Mouse (Mus musculus): ENCODE results near the gene Tbcd. TPM values are rescaled to one million over a fixed set of nuclear protein-coding genes. Genes with fewer than 3 reads are reported as not detected.

Gene Tbcd
- polyA plus RNA-seq, 1 experiment from 2014 or later, result 57.9 TPM

DNA sequence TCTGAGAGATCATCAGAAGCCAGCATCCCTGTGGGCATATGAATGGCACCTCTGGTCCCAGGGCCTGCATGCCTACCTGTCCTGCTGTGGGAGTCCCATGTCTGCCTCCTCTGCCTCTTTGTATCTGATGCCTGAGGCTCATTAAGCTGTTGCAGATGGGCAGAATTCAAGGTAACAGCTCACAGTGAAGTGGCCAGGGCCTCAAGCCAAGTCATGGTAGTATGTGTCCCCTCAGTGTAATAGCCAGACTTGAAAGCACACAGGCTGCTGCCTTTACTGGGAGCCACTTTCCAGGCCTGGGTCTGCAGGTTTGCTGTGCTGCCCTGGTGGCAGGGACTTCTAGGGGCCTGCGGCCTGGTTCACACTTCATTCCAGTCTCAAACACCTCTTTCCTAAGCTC, 165.6 kb downstream of the Tbcd start:
- H3K9ac ChIP-seq (replicated peaks), result no peak overlapping the region
- H3K9me3 ChIP-seq, result no peaks in the 10 kb centered on the region
- ATAC-seq (ENCODE audit: low FRiP score, low read depth), result no peak
- no peak overlapping the region for H3K4me3 ChIP-seq
- no peak overlapping the region for H3K4me2 ChIP-seq (replicated peaks)
- WGBS, result 100% methylated on average over 1 of the region's 1 CpGs
- peaks cover 73% of the 10 kb centered on the region for H3K36me3 ChIP-seq
- no peak overlapping the region for H3K27ac ChIP-seq (replicated peaks)
- H3K4me1 ChIP-seq, result no peaks in the 10 kb centered on the region
- no peaks in the 10 kb centered on the region for H3K27me3 ChIP-seq

DNA sequence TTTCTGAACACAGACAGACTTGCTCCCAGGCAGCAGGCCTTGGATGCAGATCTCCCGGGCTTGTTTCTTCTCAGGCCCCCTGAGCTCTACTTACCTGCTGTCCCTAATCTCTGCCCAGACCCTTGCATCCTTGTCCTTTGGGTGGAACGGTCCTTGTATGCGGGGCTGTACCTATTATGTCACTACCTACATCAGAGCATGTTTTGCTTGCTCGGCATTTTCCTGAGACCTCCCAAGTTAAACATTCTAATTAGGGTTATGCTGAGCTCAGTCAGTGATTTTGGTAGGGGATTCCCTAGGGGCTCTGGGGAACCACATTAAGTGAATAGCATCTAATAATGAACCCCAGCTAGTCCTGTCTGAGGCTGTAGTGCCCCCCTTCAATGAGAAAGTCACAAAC, 173.3 kb downstream of the Tbcd start:
- no peak for ATAC-seq (ENCODE audit: low FRiP score, low read depth)
- H3K36me3 ChIP-seq, result peaks cover 36% of the 10 kb centered on the region
- WGBS, result 93% methylated on average over 4 of the region's 4 CpGs

GRCm38 (mm10) chr11:121627521-121627920, 175.8 kb downstream of the Tbcd start:
- 83% methylated on average over 5 of the region's 5 CpGs for WGBS

More for the DNA sequence above, 173.3 kb downstream of the Tbcd start:
- Histone ChIP-seq H3K4me1 (no peaks in the 10 kb centered on the region), H3K4me3 (no peak overlapping the region), H3K9me3 (no peaks in the 10 kb centered on the region), H3K4me2 (replicated peaks) (no peak overlapping the region), H3K27ac (replicated peaks) (no peak overlapping the region), H3K27me3 (no peaks in the 10 kb centered on the region), H3K9ac (replicated peaks) (no peak overlapping the region)

GRCm38 (mm10) chr11:121629529-121629928, 177.8 kb downstream of the Tbcd start:
- H3K4me1 ChIP-seq, result no peaks in the 10 kb centered on the region
- H3K27ac ChIP-seq (replicated peaks), result no peak overlapping the region
- no peaks in the 10 kb centered on the region for H3K27me3 ChIP-seq
- H3K4me2 ChIP-seq (replicated peaks), result no peak overlapping the region
- 95% methylated on average over 6 of the region's 6 CpGs for WGBS
- H3K4me3 ChIP-seq, result no peak overlapping the region
- no peak overlapping the region for H3K9ac ChIP-seq (replicated peaks)
- no peaks in the 10 kb centered on the region for H3K9me3 ChIP-seq
- no peak for ATAC-seq (ENCODE audit: low FRiP score, low read depth)
- peaks cover 5% of the 10 kb centered on the region; the same call in 1 of the 2 replicates for H3K36me3 ChIP-seq

More at GRCm38 (mm10) chr11:121627521-121627920, 175.8 kb downstream of the Tbcd start:
- Histone ChIP-seq H3K9me3 (no peaks in the 10 kb centered on the region), H3K4me3 (no peak overlapping the region), H3K9ac (replicated peaks) (no peak overlapping the region), H3K27me3 (no peaks in the 10 kb centered on the region), H3K27ac (replicated peaks) (no peak overlapping the region), H3K4me1 (no peaks in the 10 kb centered on the region), H3K4me2 (replicated peaks) (no peak overlapping the region), H3K36me3 (peaks cover 12% of the 10 kb centered on the region)
- ATAC-seq (ENCODE audit: low FRiP score, low read depth), result no peak

DNA sequence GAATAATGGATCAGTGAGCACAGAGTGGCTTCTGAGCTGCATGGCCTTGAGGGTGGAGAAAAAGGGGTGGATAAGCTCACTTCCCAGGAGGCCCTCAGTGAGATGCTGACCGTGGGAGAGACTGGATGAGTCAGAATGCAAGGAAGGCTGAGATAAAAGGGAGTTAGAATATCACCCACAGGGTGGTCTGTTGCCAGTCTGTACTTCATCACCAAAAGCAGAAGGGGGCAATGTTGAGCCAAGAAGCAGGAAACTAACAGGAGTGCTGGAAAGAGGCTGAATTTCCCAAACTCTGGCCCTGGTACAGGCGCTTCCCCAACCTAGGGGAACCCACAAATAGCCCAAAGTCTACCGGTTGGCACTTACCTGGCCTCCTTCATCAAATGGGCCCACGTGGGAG, 178.7 kb downstream of the Tbcd start:
- 80% methylated on average over 4 of the region's 4 CpGs for WGBS
- ATAC-seq (ENCODE audit: low FRiP score, low read depth), result no peak
- H3K27me3 ChIP-seq, result no peaks in the 10 kb centered on the region
- no peaks in the 10 kb centered on the region for H3K4me1 ChIP-seq
- no peaks in the 10 kb centered on the region for H3K9me3 ChIP-seq
- no peak overlapping the region for H3K4me2 ChIP-seq (replicated peaks)
- H3K36me3 ChIP-seq, result 0 out of 2 replicates have a peak, but pooled peaks cover 5% of the 10 kb centered on the region
- H3K27ac ChIP-seq (replicated peaks), result no peak overlapping the region
- H3K4me3 ChIP-seq, result no peak overlapping the region
- no peak overlapping the region for H3K9ac ChIP-seq (replicated peaks)

- H3K4me2 ChIP-seq (replicated peaks), result no peak overlapping the region
- H3K9ac ChIP-seq (replicated peaks), result no peak overlapping the region
- H3K9me3 ChIP-seq, result no peaks in the 10 kb centered on the region
- no peaks in the 10 kb centered on the region for H3K4me1 ChIP-seq
- H3K36me3 ChIP-seq, result peaks cover 5% of the 10 kb centered on the region; the same call in 1 of the 2 replicates
- 93% methylated on average over 7 of the region's 7 CpGs for WGBS
- no peak overlapping the region for H3K4me3 ChIP-seq
- H3K27ac ChIP-seq (replicated peaks), result no peak overlapping the region
- no peak for ATAC-seq (ENCODE audit: low FRiP score, low read depth)
- H3K27me3 ChIP-seq, result no peaks in the 10 kb centered on the region
These were observed 179.7 kb downstream of the Tbcd start for GRCm38 (mm10) chr11:121631410-121631809.

GRCm38 (mm10) chr11:121636646-121637045, 184.9 kb downstream of the Tbcd start:
- no peak overlapping the region for H3K9ac ChIP-seq (replicated peaks)
- WGBS, result 95% methylated on average over 10 of the region's 10 CpGs
- no peak for ATAC-seq (ENCODE audit: low FRiP score, low read depth)
- H3K4me3 ChIP-seq, result no peak overlapping the region
- no peak overlapping the region for H3K27ac ChIP-seq (replicated peaks)
- no peaks in the 10 kb centered on the region for H3K9me3 ChIP-seq
- H3K4me1 ChIP-seq, result no peaks in the 10 kb centered on the region
- H3K27me3 ChIP-seq, result no peaks in the 10 kb centered on the region
- H3K4me2 ChIP-seq (replicated peaks), result no peak overlapping the region
- peaks cover 23% of the 10 kb centered on the region for H3K36me3 ChIP-seq

DNA sequence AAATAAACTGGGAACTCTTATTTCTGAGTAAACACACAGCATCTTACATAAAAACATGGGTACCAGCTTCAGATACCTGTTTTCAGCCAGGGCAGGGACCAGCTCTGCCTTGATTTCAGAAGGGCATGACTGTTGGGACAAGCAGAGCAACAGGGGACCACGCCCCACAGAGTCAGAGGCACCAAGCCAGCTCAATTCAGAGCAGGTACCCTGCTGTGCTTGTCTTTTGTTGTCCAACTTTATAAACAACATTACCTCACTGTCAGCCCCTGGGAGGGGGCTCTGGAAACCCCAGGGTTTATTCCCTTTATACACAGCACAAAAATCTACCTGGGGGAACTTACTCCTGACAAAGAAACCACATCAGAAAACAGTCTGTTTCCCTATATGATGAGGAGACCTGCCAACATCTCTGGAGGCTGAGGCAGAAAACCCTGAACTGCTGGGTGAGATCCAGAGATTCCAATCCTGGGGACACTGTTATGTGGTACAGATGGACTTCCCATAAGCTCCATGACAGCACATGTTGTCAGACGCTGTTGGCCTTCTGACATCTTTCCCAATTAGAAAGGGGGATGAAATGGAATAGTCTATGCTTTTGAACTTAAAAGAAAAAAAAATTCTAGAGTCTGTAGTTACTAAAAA, 189.9 kb downstream of the Tbcd start:
- Histone ChIP-seq H3K9ac (replicated peaks) (no peak overlapping the region), H3K4me2 (replicated peaks) (no peak overlapping the region), H3K27me3 (no peaks in the 10 kb centered on the region), H3K9me3 (no peaks in the 10 kb centered on the region), H3K27ac (replicated peaks) (no peak overlapping the region), H3K36me3 (peaks cover 27% of the 10 kb centered on the region), H3K4me1 (no peaks in the 10 kb centered on the region), H3K4me3 (no peak overlapping the region)
- no peak for ATAC-seq (ENCODE audit: low FRiP score, low read depth)
- WGBS, result 61% methylated on average over 2 of the region's 2 CpGs

DNA sequence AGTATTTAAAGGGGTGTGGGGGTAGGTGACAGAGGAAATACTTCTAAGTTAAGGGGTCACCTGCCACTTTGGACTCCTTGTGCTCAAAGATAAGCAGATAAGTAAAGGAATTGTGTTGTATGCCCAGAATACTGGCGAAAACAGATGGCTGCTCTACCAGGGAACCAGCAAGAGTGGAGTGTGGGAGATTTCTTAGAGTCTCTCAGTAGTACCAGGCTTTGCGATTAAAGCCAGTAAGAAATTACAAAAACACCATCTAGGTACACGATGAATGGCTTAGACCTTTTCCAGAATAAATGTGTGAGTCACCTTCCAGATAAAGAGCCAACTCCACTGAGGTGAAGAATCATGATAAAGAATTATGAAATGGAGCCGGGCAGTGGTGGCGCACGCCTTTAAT, 193.6 kb downstream of the Tbcd start:
- H3K4me3 ChIP-seq, result no peak overlapping the region
- no peak overlapping the region for H3K4me2 ChIP-seq (replicated peaks)
- no peak overlapping the region for H3K27ac ChIP-seq (replicated peaks)
- no peaks in the 10 kb centered on the region for H3K4me1 ChIP-seq
- H3K9me3 ChIP-seq, result no peaks in the 10 kb centered on the region
- no peak overlapping the region for H3K9ac ChIP-seq (replicated peaks)
- peaks cover 3% of the 10 kb centered on the region; the same call in 1 of the 2 replicates for H3K36me3 ChIP-seq
- 94% methylated on average over 6 of the region's 6 CpGs for WGBS
- ATAC-seq (ENCODE audit: low FRiP score, low read depth), result no peak
- H3K27me3 ChIP-seq, result no peaks in the 10 kb centered on the region

DNA sequence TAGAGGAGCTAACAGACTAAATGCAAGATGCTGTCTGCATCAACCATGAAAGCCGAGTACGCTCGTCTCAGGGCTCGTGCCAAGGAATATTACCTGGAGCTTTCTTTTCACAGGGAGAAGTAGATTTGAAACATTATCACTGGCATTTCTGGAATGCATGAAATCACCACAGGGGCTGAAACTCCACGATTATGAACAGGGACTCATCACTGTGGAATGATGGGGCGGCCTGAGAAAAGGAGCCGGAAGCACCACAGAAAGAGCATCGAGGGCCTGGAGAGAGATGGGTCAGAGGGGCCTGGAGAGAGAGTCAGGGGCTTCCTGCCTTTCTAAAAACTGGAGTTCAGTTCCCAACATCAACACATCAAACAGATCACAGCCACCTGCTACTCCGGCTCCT, 195.6 kb downstream of the Tbcd start:
- no peaks in the 10 kb centered on the region for H3K9me3 ChIP-seq
- H3K4me2 ChIP-seq (replicated peaks), result no peak overlapping the region
- no peak overlapping the region for H3K9ac ChIP-seq (replicated peaks)
- H3K27me3 ChIP-seq, result no peaks in the 10 kb centered on the region
- H3K4me3 ChIP-seq, result no peak overlapping the region
- peaks cover 3% of the 10 kb centered on the region; the same call in 1 of the 2 replicates for H3K36me3 ChIP-seq
- no peaks in the 10 kb centered on the region for H3K4me1 ChIP-seq
- ATAC-seq (ENCODE audit: low FRiP score, low read depth), result no peak
- no peak overlapping the region for H3K27ac ChIP-seq (replicated peaks)
- WGBS, result 77% methylated on average over 9 of the region's 9 CpGs

- Histone ChIP-seq H3K27ac (replicated peaks) (no peak overlapping the region), H3K27me3 (no peaks in the 10 kb centered on the region), H3K4me3 (no peak overlapping the region), H3K4me1 (no peaks in the 10 kb centered on the region), H3K36me3 (peaks cover 3% of the 10 kb centered on the region; the same call in 1 of the 2 replicates), H3K9me3 (no peaks in the 10 kb centered on the region), H3K9ac (replicated peaks) (no peak overlapping the region), H3K4me2 (replicated peaks) (no peak overlapping the region)
- WGBS, result 96% methylated on average over 5 of the region's 5 CpGs
- ATAC-seq (ENCODE audit: low FRiP score, low read depth), result no peak
These were observed 196.4 kb downstream of the Tbcd start for GRCm38 (mm10) chr11:121648166-121648565.

DNA sequence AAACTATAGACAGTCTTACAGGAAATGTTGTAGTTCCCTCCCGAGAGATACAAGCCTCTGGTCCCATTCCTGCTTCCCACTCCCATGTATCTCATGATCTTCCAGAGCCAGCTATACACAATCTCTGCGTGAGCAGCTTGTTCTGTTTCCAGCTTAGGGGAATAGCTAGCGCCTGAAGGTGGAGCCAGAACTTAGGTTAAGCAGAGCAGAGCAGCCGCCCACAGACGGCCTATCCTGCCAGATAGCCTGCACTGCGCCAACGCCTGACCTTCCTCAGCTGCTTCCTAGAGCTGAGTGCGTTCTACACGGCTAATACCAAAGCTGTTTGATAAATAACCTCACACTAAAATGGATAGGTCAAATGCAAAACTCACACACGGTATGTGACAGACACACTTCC, 198.2 kb downstream of the Tbcd start:
- H3K27me3 ChIP-seq, result no peaks in the 10 kb centered on the region
- 82% methylated on average over 10 of the region's 10 CpGs for WGBS
- H3K9ac ChIP-seq (replicated peaks), result no peak overlapping the region
- no peak overlapping the region for H3K4me2 ChIP-seq (replicated peaks)
- no peak overlapping the region for H3K4me3 ChIP-seq
- no peak overlapping the region for H3K27ac ChIP-seq (replicated peaks)
- no peaks in the 10 kb centered on the region for H3K9me3 ChIP-seq
- ATAC-seq (ENCODE audit: low FRiP score, low read depth), result no peak
- no peaks in the 10 kb centered on the region for H3K4me1 ChIP-seq
- no peaks in the 10 kb centered on the region for H3K36me3 ChIP-seq

DNA sequence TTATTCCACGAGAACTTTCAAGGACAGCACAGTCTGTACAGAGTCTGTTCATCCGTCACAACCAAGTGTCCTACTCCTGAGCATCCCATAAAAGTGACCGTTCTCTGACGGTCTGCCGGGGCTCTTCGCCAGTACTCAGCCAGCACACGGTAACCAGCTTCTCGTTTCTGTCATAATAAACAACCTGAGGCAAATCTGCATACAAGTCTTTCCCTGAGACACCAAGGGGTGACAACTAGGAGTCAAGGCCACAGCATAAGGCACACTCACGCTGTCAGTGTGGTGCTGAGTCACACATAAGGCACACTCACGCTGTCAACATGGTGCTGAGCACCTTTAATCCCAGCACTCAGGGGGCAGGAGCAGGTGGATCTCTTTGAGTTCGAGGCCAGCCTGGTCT, 198.9 kb downstream of the Tbcd start:
- Histone ChIP-seq H3K9me3 (no peaks in the 10 kb centered on the region), H3K4me2 (replicated peaks) (no peak overlapping the region), H3K4me1 (no peaks in the 10 kb centered on the region), H3K36me3 (no peaks in the 10 kb centered on the region), H3K27me3 (no peaks in the 10 kb centered on the region), H3K4me3 (no peak overlapping the region), H3K9ac (replicated peaks) (no peak overlapping the region), H3K27ac (replicated peaks) (no peak overlapping the region)
- WGBS, result 91% methylated on average over 11 of the region's 11 CpGs
- ATAC-seq (ENCODE audit: low FRiP score, low read depth), result no peak
